Mouse (Mus musculus): ENCODE results near the gene Eif4e3.

Eif4e3 gene

GRCm38 (mm10) chr6:99666318-99667171, at the start of gene Eif4e3, which contains the start of gene Gm20696:
Eif4e3 (minus strand) TSS chr6:99666771.
Gm20696 (minus strand) TSS chr6:99666797.
- peak; percentile 73 for DNase-seq

- DNase-seq, result no peak
Measured at GRCm38 (mm10) chr6:99715913-99716312, 49.3 kb upstream of the Eif4e3 start.

GRCm38 (mm10) chr6:99715191-99715590, 48.6 kb upstream of the Eif4e3 start:
- DNase-seq, result no peak

- DNase-seq, result no peak
Measured at GRCm38 (mm10) chr6:99713256-99713655, 46.7 kb upstream of the Eif4e3 start.

GRCm38 (mm10) chr6:99711576-99712101, 45.1 kb upstream of the Eif4e3 start:
- no peak for DNase-seq

GRCm38 (mm10) chr6:99700484-99700883, 33.9 kb upstream of the Eif4e3 start:
- peak; percentile 31 for DNase-seq

GRCm38 (mm10) chr6:99692916-99693841, 26.6 kb upstream of the Eif4e3 start:
- DNase-seq, result peak; percentile 21

GRCm38 (mm10) chr6:99692206-99692915, 25.8 kb upstream of the Eif4e3 start, which contains the start of gene Gpr27:
Gpr27 (plus strand) TSS chr6:99692679.
- DNase-seq, result peak; percentile 24

GRCm38 (mm10) chr6:99691666-99692205, 25.2 kb upstream of the Eif4e3 start:
- no peak for DNase-seq

- DNase-seq, result no peak
Measured at GRCm38 (mm10) chr6:99688513-99688912, 21.9 kb upstream of the Eif4e3 start.

- no peak for DNase-seq
Measured at GRCm38 (mm10) chr6:99684899-99685298, 18.3 kb upstream of the Eif4e3 start.

GRCm38 (mm10) chr6:99683974-99684373, 17.4 kb upstream of the Eif4e3 start:
- DNase-seq, result no peak

GRCm38 (mm10) chr6:99678108-99678507, 11.5 kb upstream of the Eif4e3 start:
- no peak for DNase-seq

- DNase-seq, result no peak
Measured at GRCm38 (mm10) chr6:99677325-99677724, 10.8 kb upstream of the Eif4e3 start.

- DNase-seq, result no peak
Measured at GRCm38 (mm10) chr6:99674482-99674881, 7.9 kb upstream of the Eif4e3 start.

GRCm38 (mm10) chr6:99671768-99672167, 5.2 kb upstream of the Eif4e3 start:
- no peak for DNase-seq

- DNase-seq, result peak; percentile 70
Measured at GRCm38 (mm10) chr6:99670481-99671119, 4.0 kb upstream of the Eif4e3 start.

GRCm38 (mm10) chr6:99669481-99670325, 3.1 kb upstream of the Eif4e3 start:
- DNase-seq, result peak; percentile 60

- no peak for DNase-seq
Measured at GRCm38 (mm10) chr6:99667290-99667689, 719 bp upstream of the Eif4e3 start.

- peak; percentile 12 for DNase-seq
Measured at GRCm38 (mm10) chr6:99665457-99666317, 884 bp downstream of the Eif4e3 start.
